Mouse (Mus musculus) kidney, postnatal 0 days (tissue): Measurements from ENCODE around the gene Cyp27b1. TPM values are rescaled to one million over a fixed set of nuclear protein-coding genes. Genes with fewer than 3 reads are reported as not detected.

Experiments
- ATAC-seq: fragments of 200-750 bp; cut with Nextera tagmentation; replicated peaks from 2 replicates; pipeline ENCODE4 v1.8.0; 2017; ENCODE audit warnings: low read depth, moderate number of reproducible peaks, moderate TSS enrichment, moderate library complexity; ENCODE audit not compliant: low FRiP score
- DNase-seq: peaks from one replicate; pipeline ENCODE4 v3.0.0-alpha.2; 2016; ENCODE audit warnings: low spot score
- H3K27ac ChIP-seq: fragments of 300-500 bp; sonication (generic); 2 replicates; pipeline ENCODE4 v1.5.1; 2014; ENCODE audit warnings: mild to moderate bottlenecking
- H3K27me3 ChIP-seq: fragments of 300-500 bp; sonication (generic); 2 replicates; pipeline ENCODE4 v1.6.1; 2014; ENCODE audit warnings: low read length, mixed read lengths; ENCODE audit not compliant: insufficient read depth
- H3K36me3 ChIP-seq: fragments of 300-500 bp; sonication (generic); 2 replicates; pipeline ENCODE4 v1.6.1; 2014; ENCODE audit warnings: low read length, mixed read lengths; ENCODE audit not compliant: insufficient read depth
- H3K4me1 ChIP-seq: fragments of 300-500 bp; sonication (generic); replicated peaks from 2 replicates; pipeline ENCODE4 v1.6.1; 2014; ENCODE audit warnings: antibody characterized with exemption, low read length, mixed read lengths; ENCODE audit not compliant: insufficient read depth
- H3K4me2 ChIP-seq: fragments of 300-500 bp; sonication (generic); 2 replicates; pipeline ENCODE4 v1.6.1; 2014; ENCODE audit warnings: mild to moderate bottlenecking, low read length, moderate library complexity, mixed read lengths
- H3K4me3 ChIP-seq: fragments of 300-500 bp; sonication (generic); replicated peaks from 2 replicates; pipeline ENCODE4 v1.5.1; 2014; ENCODE audit warnings: low read depth, low read length
- H3K9ac ChIP-seq: fragments of 300-500 bp; sonication (generic); 2 replicates; pipeline ENCODE4 v1.6.1; 2014; ENCODE audit warnings: low read depth, low read length
- H3K9me3 ChIP-seq: fragments of 300-500 bp; sonication (generic); replicated peaks from 2 replicates; pipeline ENCODE4 v1.6.1; 2016; ENCODE audit warnings: low read length, inconsistent platforms, mixed read lengths
- CTCF ChIP-seq: IDR thresholded peaks from 2 replicates; pipeline ENCODE4 v1.5.1; 2016; ENCODE audit warnings: antibody characterized with exemption, low read depth, mild to moderate bottlenecking, moderate library complexity
- WGBS: fragments of 180-500 bp; shearing (Covaris S2); extraction: QIAGEN DNeasy Blood & Tissue Kit; methylation state at CpG from one replicate; pipeline ENCODE4 v1.1.7; 2014; 5-methylcytosine and 5-hydroxymethylcytosine counted together
- polyA plus RNA-seq: library from polyadenylated mRNA; unstranded; fragments of >200 nt; fragmentation: Nextera tagmentation; extraction: Ambion mirVana; gene quantifications from 2 replicates; pipeline ENCODE4 v1.2.1, GENCODE M21; 2015

Gene Cyp27b1
- 38.9 and 58.0 TPM in 2 replicates for polyA plus RNA-seq

GRCm38 (mm10) chr10:127047954-127048353 is at the start of gene Cyp27b1:
Cyp27b1 (plus strand) TSS chr10:127048250.
- Histone ChIP-seq H3K4me2 (peak within 1 kb of the TSS; percentile 48), H3K27ac (0 out of 2 replicates have a peak within 1 kb of the TSS, but pooled peaks have one; percentile 37), H3K27me3 (peaks cover 24% of the 10 kb centered on the region), H3K4me3 (peak within 1 kb of the TSS; percentile 24), H3K9ac (peak within 1 kb of the TSS; percentile 54), H3K9me3 (no peaks in the 10 kb centered on the region), H3K4me1 (peaks cover 16% of the 10 kb centered on the region), H3K36me3 (0 out of 2 replicates have a peak, but pooled peaks cover 4% of the 10 kb centered on the region)
- DNase-seq, result no peak
- TF ChIP-seq CTCF, result no peak
- ATAC-seq, result peak; percentile 31; the same call in 1 of the 2 replicates
- WGBS, result 24% methylated on average over 5 of the region's 5 CpGs

- Histone ChIP-seq H3K4me3 (no peak within 1 kb of the TSS), H3K9me3 (no peaks in the 10 kb centered on the region), H3K27me3 (no peaks in the 10 kb centered on the region), H3K9ac (no peak within 1 kb of the TSS), H3K4me1 (no peaks in the 10 kb centered on the region), H3K27ac (no peak within 1 kb of the TSS), H3K4me2 (no peak within 1 kb of the TSS), H3K36me3 (peaks cover 28% of the 10 kb centered on the region)
- no peak for TF ChIP-seq CTCF
- WGBS, result 87% methylated on average over 5 of the region's 5 CpGs
- ATAC-seq, result no peak
- no peak for DNase-seq
Observed at GRCm38 (mm10) chr10:127000529-127000928, 47.5 kb upstream of the Cyp27b1 start, which contains the start of gene Avil. Avil (plus strand) TSS chr10:127000709.

DNA sequence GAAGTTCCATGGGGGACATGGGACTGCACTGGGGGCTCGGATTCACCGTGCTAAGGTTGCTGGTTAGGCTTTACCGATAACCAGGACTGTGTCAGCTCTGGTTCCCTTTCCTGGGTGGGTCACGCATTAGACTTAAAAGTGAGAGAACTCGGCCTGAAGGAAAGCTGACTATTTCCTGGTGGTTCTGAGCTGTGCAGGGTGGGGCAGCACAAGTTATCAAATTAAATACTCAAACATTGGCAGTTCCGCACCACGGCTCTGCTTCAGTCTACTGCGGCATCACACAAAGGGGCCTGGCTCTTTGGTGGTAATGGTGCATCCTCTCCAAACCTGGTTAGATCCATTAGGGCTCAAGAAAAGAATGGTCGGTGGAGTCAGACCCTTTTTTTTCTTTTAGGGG is 46.8 kb upstream of the Cyp27b1 start:
- H3K4me3 ChIP-seq, result no peak overlapping the region
- no peaks in the 10 kb centered on the region for H3K27me3 ChIP-seq
- no peak overlapping the region for H3K9ac ChIP-seq
- WGBS, result 78% methylated on average over 9 of the region's 9 CpGs
- H3K4me1 ChIP-seq, result no peaks in the 10 kb centered on the region
- DNase-seq (no peak), ATAC-seq (no peak)
- H3K36me3 ChIP-seq, result peaks cover 25% of the 10 kb centered on the region
- H3K4me2 ChIP-seq, result no peak overlapping the region
- H3K27ac ChIP-seq, result no peak overlapping the region
- no peak for TF ChIP-seq CTCF
- no peaks in the 10 kb centered on the region for H3K9me3 ChIP-seq

- Histone ChIP-seq H3K4me3 (no peak overlapping the region), H3K9me3 (no peaks in the 10 kb centered on the region), H3K4me1 (no peaks in the 10 kb centered on the region), H3K9ac (no peak overlapping the region), H3K27ac (no peak overlapping the region), H3K4me2 (no peak overlapping the region), H3K36me3 (peaks cover 25% of the 10 kb centered on the region), H3K27me3 (no peaks in the 10 kb centered on the region)
- DNase-seq (no peak), ATAC-seq (no peak)
- TF ChIP-seq CTCF, result no peak
- 80% methylated on average over 1 of the region's 1 CpGs for WGBS
Observed at GRCm38 (mm10) chr10:127002056-127002455, 46.0 kb upstream of the Cyp27b1 start.

DNA sequence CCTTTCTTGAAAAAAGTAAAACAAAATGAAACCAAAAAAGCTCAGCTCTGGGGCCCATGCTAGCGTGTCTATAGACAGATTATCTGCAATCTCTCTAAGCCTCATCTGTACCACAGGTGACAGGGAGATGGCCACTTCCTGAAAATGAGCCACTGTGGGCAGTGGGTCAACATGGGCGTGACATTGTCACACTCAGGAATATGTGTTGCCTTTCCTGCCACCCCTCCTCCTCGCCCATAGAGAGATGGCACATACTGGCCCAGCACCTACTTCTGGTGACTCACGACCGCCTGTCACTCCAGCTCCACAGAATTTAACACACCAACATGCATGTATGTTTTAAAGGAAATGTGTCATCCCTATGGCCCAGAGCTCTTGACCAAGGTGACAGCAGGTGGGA is 45.3 kb upstream of the Cyp27b1 start:
- TF ChIP-seq CTCF, result no peak
- 88% methylated on average over 5 of the region's 5 CpGs for WGBS
- Histone ChIP-seq H3K4me3 (no peak overlapping the region), H3K9ac (no peak overlapping the region), H3K36me3 (peaks cover 18% of the 10 kb centered on the region), H3K27ac (no peak overlapping the region), H3K4me2 (no peak overlapping the region), H3K27me3 (no peaks in the 10 kb centered on the region), H3K4me1 (no peaks in the 10 kb centered on the region), H3K9me3 (no peaks in the 10 kb centered on the region)
- DNase-seq, result no peak
- ATAC-seq, result no peak

GRCm38 (mm10) chr10:127003334-127003733 is 44.7 kb upstream of the Cyp27b1 start:
- WGBS, result 71% methylated on average over 8 of the region's 8 CpGs
- no peak for TF ChIP-seq CTCF
- Histone ChIP-seq H3K36me3 (peaks cover 13% of the 10 kb centered on the region), H3K4me2 (no peak overlapping the region), H3K9ac (no peak overlapping the region), H3K9me3 (no peaks in the 10 kb centered on the region), H3K27me3 (no peaks in the 10 kb centered on the region), H3K4me1 (no peaks in the 10 kb centered on the region), H3K27ac (no peak overlapping the region), H3K4me3 (no peak overlapping the region)
- DNase-seq (no peak), ATAC-seq (no peak)

GRCm38 (mm10) chr10:127003806-127004205 is 44.2 kb upstream of the Cyp27b1 start:
- Histone ChIP-seq H3K27me3 (no peaks in the 10 kb centered on the region), H3K9ac (no peak overlapping the region), H3K36me3 (peaks cover 8% of the 10 kb centered on the region; the same call in 1 of the 2 replicates), H3K4me3 (no peak overlapping the region), H3K9me3 (no peaks in the 10 kb centered on the region), H3K4me1 (no peaks in the 10 kb centered on the region), H3K27ac (no peak overlapping the region), H3K4me2 (no peak overlapping the region)
- ATAC-seq (no peak), DNase-seq (no peak)
- WGBS, result 69% methylated on average over 7 of the region's 7 CpGs
- TF ChIP-seq CTCF, result no peak
